Mouse (Mus musculus) ES-CJ7 (cell line): ENCODE measurements at regions not wholly inside any gene's neighbourhood (a gene's known extent, or its start where the extent isn't known, plus 50 kb on each side); places are given as distances from the start of the nearest gene placed in this dataset.

Experiments used
- DNase-seq: peaks from one replicate; pipeline ENCODE4 v3.0.0; 2011; ENCODE audit warnings: low read depth, low spot score

GRCm38 (mm10) chr13:51227836-51228235 lies 57.0 kb downstream of the Nxnl2 start:
- no peak for DNase-seq

GRCm38 (mm10) chr13:51228862-51229770 lies 58.3 kb downstream of the Nxnl2 start:
- DNase-seq, result no peak

GRCm38 (mm10) chr13:51229862-51230261 lies 59.0 kb downstream of the Nxnl2 start:
- no peak for DNase-seq

- DNase-seq, result no peak
Observed at GRCm38 (mm10) chr13:51231586-51231985, 60.8 kb downstream of the Nxnl2 start.

- no peak for DNase-seq
Observed at GRCm38 (mm10) chr13:51247378-51247777, 76.6 kb downstream of the Nxnl2 start.

- DNase-seq, result no peak
Observed at GRCm38 (mm10) chr13:51253371-51253770, 82.5 kb downstream of the Nxnl2 start.

- DNase-seq, result no peak
Observed at GRCm38 (mm10) chr13:51255688-51256087, 84.9 kb downstream of the Nxnl2 start.

- peak; percentile 8 for DNase-seq
Observed at GRCm38 (mm10) chr13:51258752-51259721, 88.2 kb downstream of the Nxnl2 start.

- DNase-seq, result no peak
Observed at GRCm38 (mm10) chr13:51261619-51262018, 90.8 kb downstream of the Nxnl2 start.

- DNase-seq, result no peak
Observed at GRCm38 (mm10) chr13:51272786-51273185, 102.0 kb downstream of the Nxnl2 start.

GRCm38 (mm10) chr13:51274639-51275038 lies 103.8 kb downstream of the Nxnl2 start:
- DNase-seq, result no peak

- DNase-seq, result no peak
Observed at GRCm38 (mm10) chr13:51276601-51277000, 105.8 kb downstream of the Nxnl2 start.

- DNase-seq, result no peak
Observed at GRCm38 (mm10) chr13:51277515-51277914, 106.7 kb downstream of the Nxnl2 start.

GRCm38 (mm10) chr13:51279642-51280387 lies 109.0 kb downstream of the Nxnl2 start:
- no peak for DNase-seq

- DNase-seq, result no peak
Observed at GRCm38 (mm10) chr13:51280388-51280753, 109.5 kb downstream of the Nxnl2 start.

- DNase-seq, result no peak
Observed at GRCm38 (mm10) chr13:51284679-51285078, 113.9 kb downstream of the Nxnl2 start.

- no peak for DNase-seq
Observed at GRCm38 (mm10) chr13:51289442-51289841, 118.6 kb downstream of the Nxnl2 start.

GRCm38 (mm10) chr13:51290021-51290424 lies 118.4 kb upstream of the S1pr3 start:
- DNase-seq, result no peak

- no peak for DNase-seq
Observed at GRCm38 (mm10) chr13:51290926-51291325, 117.5 kb upstream of the S1pr3 start.

- no peak for DNase-seq
Observed at GRCm38 (mm10) chr13:51293047-51293446, 115.4 kb upstream of the S1pr3 start.

GRCm38 (mm10) chr13:51295872-51296271 lies 112.6 kb upstream of the S1pr3 start:
- DNase-seq, result no peak
